Mouse (Mus musculus) heart, embryonic 13.5 days (tissue): Measurements from ENCODE around the gene Hesx1. TPM values are rescaled to one million over a fixed set of nuclear protein-coding genes. Genes with fewer than 3 reads are reported as not detected.

Experiments used
- ATAC-seq: fragments of 200-750 bp; cut with Nextera tagmentation; 2 replicates; pipeline ENCODE4 v1.8.0; 2017; ENCODE audit warnings: moderate TSS enrichment; ENCODE audit not compliant: insufficient number of reproducible peaks, low FRiP score, low TSS enrichment; ENCODE audit errors: extremely low read depth
- H3K27ac ChIP-seq: fragments of 300-500 bp; sonication (generic); replicated peaks from 2 replicates; pipeline ENCODE4 v1.5.1; 2015; ENCODE audit warnings: moderate library complexity, mild to moderate bottlenecking, inconsistent platforms
- H3K27me3 ChIP-seq: fragments of 300-500 bp; sonication (generic); replicated peaks from 2 replicates; pipeline ENCODE4 v1.6.1; 2015; ENCODE audit warnings: mild to moderate bottlenecking, inconsistent platforms
- H3K36me3 ChIP-seq: fragments of 300-500 bp; sonication (generic); 2 replicates; pipeline ENCODE4 v1.6.1; 2015; ENCODE audit warnings: mild to moderate bottlenecking, inconsistent platforms
- H3K4me1 ChIP-seq: fragments of 300-500 bp; sonication (generic); 2 replicates; pipeline ENCODE4 v1.6.1; 2015; ENCODE audit warnings: inconsistent platforms
- H3K4me2 ChIP-seq: fragments of 300-500 bp; sonication (generic); 2 replicates; pipeline ENCODE4 v1.6.1; 2015; ENCODE audit warnings: inconsistent platforms, mild to moderate bottlenecking, moderate library complexity
- H3K4me3 ChIP-seq: fragments of 300-500 bp; sonication (generic); 2 replicates; pipeline ENCODE4 v1.5.1; 2015; ENCODE audit warnings: moderate library complexity, mild to moderate bottlenecking, inconsistent platforms
- H3K9ac ChIP-seq: fragments of 300-500 bp; sonication (generic); 2 replicates; pipeline ENCODE4 v1.6.1; 2015; ENCODE audit warnings: inconsistent platforms, mild to moderate bottlenecking, moderate library complexity
- H3K9me3 ChIP-seq: fragments of 300-500 bp; sonication (generic); 2 replicates; pipeline ENCODE4 v1.6.1; 2016; ENCODE audit warnings: inconsistent platforms
- WGBS: fragments of 180-500 bp; shearing (Covaris S2); methylation state at CpG from one replicate; pipeline ENCODE4 v1.1.7; 2015; ENCODE audit warnings: mixed read lengths; 5-methylcytosine and 5-hydroxymethylcytosine counted together
- polyA plus RNA-seq: library from polyadenylated mRNA; unstranded; fragments of >200 nt; fragmentation: Nextera tagmentation; extraction: Ambion mirVana; gene quantifications from 2 replicates; pipeline ENCODE4 v1.2.1, GENCODE M21; 2015

Gene Hesx1
- polyA plus RNA-seq, 1 experiment from 2014 or later: 0.20 TPM

- Histone ChIP-seq H3K4me2 (no peak overlapping the region), H3K27me3 (no peaks in the 10 kb centered on the region), H3K36me3 (no peaks in the 10 kb centered on the region), H3K4me1 (peaks cover 18% of the 10 kb centered on the region), H3K9ac (no peak overlapping the region), H3K9me3 (peaks cover 8% of the 10 kb centered on the region), H3K27ac (no peak overlapping the region), H3K4me3 (no peak overlapping the region)
- WGBS: 87% methylated on average over 3 of the region's 3 CpGs
- no peak for ATAC-seq
Observed at GRCm38 (mm10) chr14:26979808-26980207, 14.4 kb upstream of the Hesx1 start.

DNA sequence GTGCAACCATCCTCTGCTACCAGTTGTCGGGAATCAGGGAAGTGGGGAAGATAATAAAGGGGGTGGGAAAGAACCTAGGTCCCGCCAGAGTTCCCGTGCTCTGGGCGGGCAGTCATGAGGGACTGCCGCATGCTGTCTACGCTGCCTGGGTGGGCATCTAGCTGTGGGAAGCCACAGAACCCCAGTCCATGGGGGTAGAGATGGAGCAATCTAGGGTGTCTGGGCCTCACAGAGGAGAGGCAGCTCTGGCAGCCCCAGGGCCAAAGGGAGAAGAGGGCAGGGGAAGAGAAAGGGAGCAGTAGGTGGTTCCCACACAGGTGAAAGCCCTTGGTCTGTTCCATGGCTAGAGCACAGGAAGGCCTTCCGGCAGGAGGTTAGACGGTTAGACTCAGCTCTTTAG is 13.2 kb upstream of the Hesx1 start:
- no peak overlapping the region for H3K4me2 ChIP-seq
- no peaks in the 10 kb centered on the region for H3K27me3 ChIP-seq
- H3K4me1 ChIP-seq: peaks cover 13% of the 10 kb centered on the region
- 89% methylated on average over 8 of the region's 8 CpGs for WGBS
- no peaks in the 10 kb centered on the region for H3K36me3 ChIP-seq
- H3K9me3 ChIP-seq: peaks cover 12% of the 10 kb centered on the region
- H3K27ac ChIP-seq: no peak overlapping the region
- no peak for ATAC-seq
- no peak overlapping the region for H3K9ac ChIP-seq
- H3K4me3 ChIP-seq: no peak overlapping the region

GRCm38 (mm10) chr14:26981494-26982149 is 12.6 kb upstream of the Hesx1 start:
- Histone ChIP-seq H3K9ac (no peak overlapping the region), H3K4me3 (no peak overlapping the region), H3K9me3 (peaks cover 12% of the 10 kb centered on the region), H3K36me3 (no peaks in the 10 kb centered on the region), H3K27ac (no peak overlapping the region), H3K4me1 (peaks cover 10% of the 10 kb centered on the region), H3K4me2 (no peak overlapping the region), H3K27me3 (no peaks in the 10 kb centered on the region)
- no peak for ATAC-seq
- WGBS: 54% methylated on average over 5 of the region's 5 CpGs

- Histone ChIP-seq H3K4me2 (no peak overlapping the region), H3K4me3 (no peak overlapping the region), H3K27ac (no peak overlapping the region), H3K9ac (no peak overlapping the region), H3K9me3 (peaks cover 12% of the 10 kb centered on the region), H3K4me1 (peaks cover 5% of the 10 kb centered on the region), H3K36me3 (no peaks in the 10 kb centered on the region), H3K27me3 (no peaks in the 10 kb centered on the region)
- WGBS: 61% methylated on average over 5 of the region's 5 CpGs
- no peak for ATAC-seq
Observed at GRCm38 (mm10) chr14:26982150-26982530, 12.1 kb upstream of the Hesx1 start.

GRCm38 (mm10) chr14:26988694-26989093 is 5.5 kb upstream of the Hesx1 start:
- Histone ChIP-seq H3K4me2 (no peak overlapping the region), H3K4me3 (no peak overlapping the region), H3K9ac (no peak overlapping the region), H3K4me1 (peaks cover 9% of the 10 kb centered on the region), H3K27me3 (no peaks in the 10 kb centered on the region), H3K36me3 (no peaks in the 10 kb centered on the region), H3K27ac (no peak overlapping the region), H3K9me3 (0 out of 2 replicates have a peak, but pooled peaks cover 4% of the 10 kb centered on the region)
- no peak for ATAC-seq
- WGBS: 50% methylated on average over 2 of the region's 2 CpGs

GRCm38 (mm10) chr14:26991622-26992021 is 2.6 kb upstream of the Hesx1 start:
- 76% methylated on average over 18 of the region's 18 CpGs for WGBS
- Histone ChIP-seq H3K4me1 (peaks cover 19% of the 10 kb centered on the region), H3K36me3 (no peaks in the 10 kb centered on the region), H3K27me3 (no peaks in the 10 kb centered on the region), H3K9me3 (no peaks in the 10 kb centered on the region), H3K4me3 (no peak overlapping the region), H3K27ac (no peak overlapping the region), H3K9ac (no peak overlapping the region), H3K4me2 (no peak overlapping the region)
- ATAC-seq: no peak

- H3K4me1 ChIP-seq: peaks cover 19% of the 10 kb centered on the region
- H3K9me3 ChIP-seq: no peaks in the 10 kb centered on the region
- H3K36me3 ChIP-seq: no peaks in the 10 kb centered on the region
- H3K4me3 ChIP-seq: no peak overlapping the region
- WGBS: 36% methylated on average over 3 of the region's 3 CpGs
- no peak overlapping the region for H3K4me2 ChIP-seq
- ATAC-seq: no peak
- H3K27me3 ChIP-seq: no peaks in the 10 kb centered on the region
- H3K27ac ChIP-seq: peak overlapping the region; percentile 62
- no peak overlapping the region for H3K9ac ChIP-seq
Observed at GRCm38 (mm10) chr14:26993427-26993826, 789 bp upstream of the Hesx1 start.

- no peak overlapping the region for H3K4me2 ChIP-seq
- no peaks in the 10 kb centered on the region for H3K9me3 ChIP-seq
- H3K4me3 ChIP-seq: no peak overlapping the region
- no peak overlapping the region for H3K27ac ChIP-seq
- ATAC-seq: no peak
- no peaks in the 10 kb centered on the region for H3K36me3 ChIP-seq
- no peak overlapping the region for H3K9ac ChIP-seq
- peaks cover 11% of the 10 kb centered on the region for H3K27me3 ChIP-seq
- H3K4me1 ChIP-seq: peaks cover 24% of the 10 kb centered on the region
Observed at GRCm38 (mm10) chr14:26996257-26996656, 2.0 kb downstream of the Hesx1 start.

DNA sequence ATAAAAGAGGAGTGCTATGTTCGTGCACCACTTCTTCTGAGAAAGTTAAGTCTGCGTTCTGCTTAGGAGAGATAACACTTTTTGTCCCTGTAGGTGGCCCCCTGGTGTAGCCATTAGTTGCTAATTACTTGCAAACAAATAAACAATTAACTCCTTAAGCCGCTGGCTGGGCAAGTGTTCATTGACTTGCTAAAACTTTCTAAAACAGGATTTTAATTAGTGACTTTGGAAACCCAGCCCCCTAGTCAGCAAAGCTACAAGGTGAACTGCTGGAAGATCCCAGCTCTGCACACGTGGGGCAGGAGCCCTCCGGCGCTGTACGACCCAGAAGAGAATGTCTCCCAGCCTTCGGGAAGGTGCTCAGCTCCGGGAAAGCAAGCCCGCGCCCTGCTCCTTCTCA is 6.2 kb downstream of the Hesx1 start:
- no peaks in the 10 kb centered on the region for H3K36me3 ChIP-seq
- H3K27me3 ChIP-seq: peaks cover 17% of the 10 kb centered on the region
- peak overlapping the region; percentile 30 for H3K4me3 ChIP-seq
- H3K4me1 ChIP-seq: 0 out of 2 replicates have a peak, but pooled peaks cover 5% of the 10 kb centered on the region
- H3K9me3 ChIP-seq: no peaks in the 10 kb centered on the region
- H3K4me2 ChIP-seq: peak overlapping the region; percentile 64
- 3% methylated on average over 11 of the region's 11 CpGs for WGBS
- H3K9ac ChIP-seq: peak overlapping the region; percentile 50; the same call in 1 of the 2 replicates
- no peak for ATAC-seq
- H3K27ac ChIP-seq: no peak overlapping the region

- WGBS: 71% methylated on average over 7 of the region's 7 CpGs
- Histone ChIP-seq H3K4me1 (0 out of 2 replicates have a peak, but pooled peaks cover 5% of the 10 kb centered on the region), H3K4me3 (no peak overlapping the region), H3K9ac (no peak overlapping the region), H3K36me3 (no peaks in the 10 kb centered on the region), H3K27ac (no peak overlapping the region), H3K27me3 (peaks cover 17% of the 10 kb centered on the region), H3K9me3 (no peaks in the 10 kb centered on the region), H3K4me2 (no peak overlapping the region)
- no peak for ATAC-seq
Observed at GRCm38 (mm10) chr14:27004906-27005305, 10.7 kb downstream of the Hesx1 start.

- Histone ChIP-seq H3K9me3 (no peaks in the 10 kb centered on the region), H3K27ac (no peak overlapping the region), H3K27me3 (peaks cover 10% of the 10 kb centered on the region), H3K4me2 (no peak overlapping the region), H3K9ac (no peak overlapping the region), H3K4me1 (no peaks in the 10 kb centered on the region), H3K4me3 (no peak overlapping the region), H3K36me3 (no peaks in the 10 kb centered on the region)
- no peak for ATAC-seq
- WGBS: 22% methylated on average over 6 of the region's 6 CpGs
Observed at GRCm38 (mm10) chr14:27005937-27006336, 11.7 kb downstream of the Hesx1 start.

- Histone ChIP-seq H3K4me3 (no peak overlapping the region), H3K4me2 (no peak overlapping the region), H3K9me3 (no peaks in the 10 kb centered on the region), H3K36me3 (no peaks in the 10 kb centered on the region), H3K27me3 (no peaks in the 10 kb centered on the region; the same call in 1 of the 2 replicates), H3K4me1 (no peaks in the 10 kb centered on the region), H3K9ac (no peak overlapping the region), H3K27ac (no peak overlapping the region)
- 72% methylated on average over 5 of the region's 5 CpGs for WGBS
- no peak for ATAC-seq
Observed at GRCm38 (mm10) chr14:27011561-27011960, 17.3 kb downstream of the Hesx1 start.
